Mouse (Mus musculus): ENCODE data around the gene Nrg4. TPM values are rescaled to one million over a fixed set of nuclear protein-coding genes. Genes with fewer than 3 reads are reported as not detected.
"Not testable (repeated sequence)": the region's sequence is repeated elsewhere in the genome, so short reads cannot be mapped to it uniquely, and the experiment has no call there.

Gene Nrg4
- total RNA-seq, 2 experiments from 2014 or later: 0.33 to 0.45 TPM

DNA sequence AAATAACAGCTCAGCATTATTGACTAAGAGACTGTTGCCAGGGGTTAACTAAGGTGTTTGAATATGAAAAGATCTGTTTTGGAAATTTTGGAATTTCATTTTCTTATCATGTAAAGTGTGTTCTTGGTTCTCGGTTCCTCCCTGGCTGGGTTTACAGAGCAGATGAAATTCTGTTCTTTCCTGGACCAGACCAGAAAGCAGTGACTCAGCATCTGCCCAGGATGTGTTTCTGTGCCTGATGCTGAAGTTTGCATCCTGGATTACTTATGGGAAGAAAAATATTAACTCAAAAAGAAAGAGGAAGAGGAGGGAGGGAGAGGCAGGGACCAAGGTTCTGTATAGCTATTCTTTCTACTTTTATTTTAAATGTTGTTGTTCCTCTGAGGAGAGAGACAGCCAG, 72.8 kb downstream of the Nrg4 start:
- DNase-seq (ENCODE audit: low spot score in 2 of 2): no peak

DNA sequence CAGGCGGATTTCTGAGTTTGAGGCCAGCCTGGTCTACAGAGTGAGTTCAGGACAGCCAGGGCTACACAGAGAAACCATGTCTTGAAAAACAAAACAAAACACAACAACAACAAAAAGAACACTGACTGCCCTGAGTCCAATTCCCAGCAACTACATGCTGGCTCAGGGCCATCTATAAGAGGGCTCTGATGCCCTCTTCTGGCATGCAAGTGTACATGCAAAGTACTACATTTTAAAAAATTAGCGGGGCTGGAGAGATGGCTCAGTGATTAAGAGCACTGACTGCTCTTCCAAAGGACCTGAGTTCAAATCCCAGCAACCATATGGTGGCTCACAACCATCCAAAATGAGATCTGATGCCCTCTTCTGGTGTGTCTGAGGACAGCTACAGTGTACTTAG, 74.5 kb downstream of the Nrg4 start:
- not testable (repeated sequence) for DNase-seq (ENCODE audit: low spot score in 2 of 2)

DNA sequence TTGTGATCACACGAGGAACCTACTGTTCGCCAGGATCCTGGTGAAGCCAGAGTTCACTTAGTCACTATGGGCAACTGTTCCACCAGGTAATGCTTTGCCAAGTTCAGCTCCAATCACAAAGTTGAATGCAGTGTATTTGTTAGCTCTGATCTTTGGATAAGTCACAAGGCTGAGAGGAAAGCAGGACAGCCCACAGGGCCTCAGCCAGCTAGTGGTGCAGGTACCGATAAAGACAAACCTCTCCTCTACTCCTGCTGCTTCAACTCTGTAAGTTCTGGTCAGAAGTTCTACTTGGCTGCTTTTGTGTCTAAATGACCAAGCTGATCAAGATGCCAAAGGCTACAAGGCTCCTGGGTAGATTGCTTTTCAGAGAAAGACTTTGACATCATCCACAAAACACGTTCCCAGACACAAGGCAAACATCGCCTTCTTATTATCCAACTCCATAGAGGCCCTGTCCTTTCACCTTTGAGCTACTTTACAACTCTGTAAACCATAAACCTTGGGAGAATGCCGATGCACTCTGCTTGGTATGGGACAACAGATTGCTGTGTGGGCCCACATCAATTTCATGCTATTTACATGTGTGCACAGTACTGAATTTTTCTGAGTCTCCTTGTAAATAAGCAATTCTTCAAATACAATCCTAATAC, 75.9 kb downstream of the Nrg4 start:
- DNase-seq (ENCODE audit: low spot score in 2 of 2): no peak

DNA sequence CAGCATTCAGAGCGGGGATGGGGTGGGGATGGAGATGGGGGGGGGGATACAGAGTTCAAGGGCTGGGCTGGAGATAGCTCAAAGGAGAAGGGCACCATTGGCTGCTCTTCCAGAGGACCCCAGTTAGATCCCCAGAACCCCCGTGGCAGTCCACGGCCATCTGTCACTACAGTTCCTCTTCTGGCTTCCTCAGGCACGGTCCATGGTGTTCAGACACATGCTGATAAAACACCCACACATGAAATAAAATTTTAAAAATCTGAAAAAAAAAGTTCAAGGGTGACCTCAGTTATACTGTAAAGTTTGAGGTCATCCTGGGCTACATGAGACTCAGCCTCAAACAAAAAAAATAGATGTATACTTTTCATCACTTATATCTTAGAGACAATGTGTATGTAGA, 78.2 kb downstream of the Nrg4 start:
- DNase-seq (ENCODE audit: low spot score in 2 of 2): no peak

DNA sequence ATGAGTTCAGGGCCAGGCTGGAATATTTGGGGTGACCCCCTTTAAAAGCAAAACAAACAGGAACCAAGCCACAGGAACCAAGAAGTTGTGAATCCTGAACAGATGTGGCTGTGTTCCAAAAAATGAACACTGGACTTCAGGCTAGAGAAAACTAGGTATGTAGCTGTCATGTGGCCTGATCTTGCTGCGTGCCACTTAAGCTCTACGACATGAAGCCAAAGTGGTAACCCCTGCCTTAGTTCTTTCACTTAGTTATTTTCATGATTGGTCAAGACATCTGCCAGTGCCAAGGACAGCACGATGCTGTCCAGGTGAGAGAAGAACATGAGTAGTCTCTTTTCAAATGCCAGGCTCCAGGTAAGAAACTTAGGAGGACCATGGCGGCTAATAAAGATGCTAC, 79.7 kb downstream of the Nrg4 start:
- DNase-seq (ENCODE audit: low spot score in 2 of 2): no peak

DNA sequence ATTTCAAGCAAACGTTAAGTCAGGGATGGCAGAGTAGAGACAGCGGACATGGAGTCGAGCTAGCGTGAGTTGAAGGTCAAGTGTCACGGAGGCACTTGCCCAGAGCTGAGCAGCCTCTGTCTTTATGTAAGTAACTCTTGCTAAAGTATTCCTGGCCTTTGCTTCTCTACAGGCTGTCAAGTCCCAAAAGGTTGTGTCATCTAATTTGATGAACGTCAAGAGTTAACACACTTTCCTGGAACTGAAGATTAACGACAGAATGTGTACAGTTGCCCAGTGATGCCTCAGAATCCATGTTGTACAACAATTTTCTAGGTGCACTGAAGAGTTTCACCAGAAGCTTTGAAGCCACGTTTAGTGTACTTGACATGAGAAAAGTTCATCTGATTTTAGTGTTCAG, 80.2 kb downstream of the Nrg4 start:
- no peak for DNase-seq (ENCODE audit: low spot score in 2 of 2)

DNA sequence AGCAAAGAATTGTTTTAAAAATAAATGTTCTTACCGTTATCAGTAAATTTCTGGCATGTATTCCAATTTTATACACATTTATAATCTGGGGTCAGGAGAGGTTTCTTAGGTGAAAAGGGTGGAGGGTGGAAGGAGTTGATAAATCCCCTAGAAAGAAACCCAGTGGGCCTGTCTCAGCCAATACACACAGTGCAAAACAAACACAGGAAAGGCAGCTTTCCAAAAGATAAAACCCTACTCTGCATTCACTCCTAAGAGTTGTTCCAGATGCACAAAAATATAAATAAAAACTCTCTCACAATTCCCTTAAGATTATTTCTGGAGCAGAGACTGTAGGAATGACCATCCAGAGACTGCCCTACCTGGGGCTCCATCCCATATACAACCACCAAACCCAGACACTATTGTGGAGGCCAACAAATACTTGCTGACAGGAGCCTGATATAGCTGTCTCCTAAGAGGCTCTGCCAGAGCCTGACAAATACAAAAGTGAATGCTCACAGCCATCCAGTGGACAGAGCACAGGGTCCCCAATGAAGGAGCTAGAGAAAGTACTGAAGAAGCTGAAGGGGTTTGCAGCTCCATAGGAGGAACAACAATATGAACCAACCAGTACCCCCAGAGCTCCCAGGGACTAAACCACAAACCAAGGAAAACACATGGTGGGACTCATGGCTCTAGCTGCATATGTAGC, 81.4 kb downstream of the Nrg4 start:
- not testable (repeated sequence) for DNase-seq (ENCODE audit: low spot score in 2 of 2)

DNA sequence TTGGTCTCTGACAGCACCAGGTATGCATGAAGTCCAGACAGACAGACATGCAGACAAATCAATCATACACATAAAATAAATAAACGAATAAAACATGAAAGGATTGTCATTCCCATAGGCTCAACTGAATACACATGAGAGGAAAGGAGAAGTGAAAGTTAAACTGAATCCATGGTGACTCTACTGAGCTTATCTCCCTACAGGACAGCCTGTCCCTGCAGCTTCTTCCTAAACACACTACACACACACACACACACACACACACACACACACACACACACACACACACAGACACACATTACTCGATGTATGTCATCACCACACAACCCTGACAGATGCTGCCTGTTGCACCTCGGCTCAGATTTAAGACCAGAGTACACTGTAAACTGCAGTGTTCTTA, 82.6 kb downstream of the Nrg4 start:
- no peak for DNase-seq (ENCODE audit: low spot score in 2 of 2)

DNA sequence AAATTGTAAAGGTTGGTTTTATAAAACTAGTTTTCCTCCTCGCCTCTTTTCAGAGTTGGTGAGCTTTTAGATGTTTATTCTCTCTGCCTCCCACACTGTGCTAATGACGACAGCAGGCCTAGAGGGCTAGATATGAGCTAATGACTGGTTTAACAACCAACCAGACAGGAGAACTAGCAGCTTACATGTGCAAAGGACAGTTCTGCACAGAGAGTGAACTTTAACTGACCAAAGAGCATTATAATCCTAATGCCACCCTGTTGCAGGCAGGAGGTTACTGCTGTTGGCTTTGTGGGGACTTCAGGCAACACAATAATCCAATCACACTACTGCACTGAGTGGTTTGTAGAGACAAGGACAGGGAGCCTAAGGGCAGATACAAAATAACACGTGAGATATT, 83.4 kb downstream of the Nrg4 start:
- DNase-seq (ENCODE audit: low spot score in 2 of 2): no peak

DNA sequence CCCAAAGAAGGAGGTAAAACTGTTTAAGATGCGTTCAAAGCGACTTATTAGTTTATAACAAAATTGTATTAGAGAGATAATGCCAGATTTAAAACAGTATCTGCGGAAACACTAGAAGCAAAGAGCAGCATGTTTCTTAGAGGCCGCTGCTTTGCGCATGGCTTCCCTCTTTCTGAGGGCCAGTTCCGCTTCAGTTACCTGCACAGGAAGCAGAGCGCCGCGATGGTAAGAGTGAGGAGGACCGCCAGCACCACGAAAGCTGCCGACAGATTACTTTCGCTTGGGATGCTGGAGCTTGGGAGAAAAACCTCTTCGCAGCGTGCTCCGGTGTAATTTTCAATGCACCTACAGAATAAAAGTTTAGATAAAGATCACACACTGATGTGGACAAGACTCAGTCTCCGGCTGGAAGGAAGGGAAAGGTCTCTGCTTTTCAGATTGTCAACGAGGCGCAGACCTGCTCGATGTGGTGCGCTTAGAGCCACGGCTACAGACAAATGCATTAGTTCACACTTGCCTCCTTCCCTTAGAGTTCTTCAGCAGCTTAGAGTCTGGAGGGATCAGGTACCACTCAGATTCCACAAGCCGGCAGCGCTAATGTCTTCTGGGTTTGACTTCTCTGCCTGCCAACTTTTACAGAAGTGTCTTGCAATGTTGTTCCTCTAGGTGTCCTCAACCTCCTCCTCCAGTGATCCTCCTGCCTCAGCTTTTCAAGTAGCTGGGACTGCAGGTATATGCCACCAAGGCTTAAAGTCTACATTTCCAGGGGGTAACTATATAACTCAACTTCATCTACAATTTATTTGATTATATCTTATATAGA, 84.6 kb downstream of the Nrg4 start:
- DNase-seq (ENCODE audit: low spot score in 2 of 2): no peak

DNA sequence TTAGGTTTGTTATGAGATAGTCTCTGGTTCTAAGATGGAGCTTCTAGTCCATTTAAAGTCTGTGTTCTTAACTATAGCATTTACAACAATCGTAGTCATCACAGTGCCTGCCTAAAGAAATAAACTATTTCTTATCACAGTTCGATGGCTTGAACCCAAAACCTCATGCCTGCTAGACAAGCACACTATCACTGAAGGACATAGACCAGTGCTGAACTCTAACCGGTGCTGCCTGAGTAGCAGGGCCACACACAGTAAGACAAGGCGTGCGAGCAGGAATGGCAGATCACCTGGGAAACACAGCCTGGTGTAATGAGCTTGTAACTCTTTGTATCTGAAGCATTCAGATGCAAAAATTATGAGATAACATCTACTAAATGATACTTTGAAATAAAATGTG, 85.8 kb downstream of the Nrg4 start:
- DNase-seq (ENCODE audit: low spot score in 2 of 2): no peak

DNA sequence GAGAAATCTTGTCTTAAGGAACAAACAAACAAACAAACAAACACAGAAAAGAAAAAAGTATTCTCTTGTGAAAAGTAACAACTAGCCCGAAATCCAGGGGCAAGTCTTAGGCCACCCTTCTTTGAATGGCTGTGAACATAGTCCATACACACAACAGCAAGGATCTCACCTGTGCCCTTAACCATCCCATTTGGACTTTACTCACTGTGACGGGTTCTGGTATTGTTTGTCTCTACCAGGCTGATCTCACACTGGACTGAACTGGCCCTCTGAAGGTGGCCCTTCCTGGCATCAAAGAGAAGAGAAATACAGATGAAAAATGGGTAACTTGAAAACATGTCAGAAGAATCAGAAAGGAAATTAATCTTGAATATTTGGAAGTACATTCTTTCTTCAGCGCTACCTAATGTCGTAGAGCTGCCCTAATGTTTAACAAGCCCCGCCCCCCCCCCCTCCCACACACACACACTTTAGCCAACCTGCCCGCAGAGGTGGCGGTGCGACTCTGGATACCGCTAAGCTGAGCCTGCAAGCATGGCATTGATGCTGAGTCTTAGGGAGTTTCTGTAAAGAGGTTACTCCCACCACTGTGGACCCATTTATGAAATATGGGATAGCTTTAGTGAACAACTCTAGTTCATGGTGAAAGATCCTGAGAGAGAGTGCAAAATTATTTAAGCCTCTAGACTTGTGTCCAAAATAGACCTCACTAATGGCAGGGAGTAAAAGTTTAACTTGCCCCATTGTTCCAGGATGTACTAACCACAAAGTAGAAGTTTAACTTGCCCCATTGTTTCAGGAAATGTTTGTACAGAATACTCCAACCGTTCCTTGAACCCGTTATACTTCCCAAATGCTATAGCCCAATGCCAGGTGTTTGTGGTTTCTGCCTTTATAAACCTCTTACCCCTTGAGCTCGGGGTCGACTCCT, 90.1 kb downstream of the Nrg4 start:
- DNase-seq (ENCODE audit: low spot score in 2 of 2): no peak

DNA sequence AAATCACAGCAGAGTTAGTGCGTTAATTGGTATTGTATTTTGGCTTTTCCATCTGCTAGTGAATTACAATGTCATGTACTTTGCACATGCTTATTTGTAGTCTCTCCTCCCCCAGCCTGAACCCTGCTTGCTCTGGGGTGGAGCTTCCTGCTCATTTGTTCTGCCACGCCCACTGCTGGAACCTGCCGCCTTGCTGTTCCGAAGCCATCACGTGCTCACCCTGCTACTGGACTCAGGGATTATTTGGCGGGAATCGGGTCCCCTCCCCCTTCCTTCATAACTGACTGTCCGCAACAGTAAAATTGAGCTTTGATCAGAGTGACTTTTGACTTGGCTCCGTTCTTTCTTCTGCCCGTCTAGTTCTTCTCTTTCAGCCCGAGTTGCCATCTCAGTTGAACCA, 93.6 kb downstream of the Nrg4 start:
- DNase-seq (ENCODE audit: low spot score in 2 of 2): not testable (repeated sequence)

DNA sequence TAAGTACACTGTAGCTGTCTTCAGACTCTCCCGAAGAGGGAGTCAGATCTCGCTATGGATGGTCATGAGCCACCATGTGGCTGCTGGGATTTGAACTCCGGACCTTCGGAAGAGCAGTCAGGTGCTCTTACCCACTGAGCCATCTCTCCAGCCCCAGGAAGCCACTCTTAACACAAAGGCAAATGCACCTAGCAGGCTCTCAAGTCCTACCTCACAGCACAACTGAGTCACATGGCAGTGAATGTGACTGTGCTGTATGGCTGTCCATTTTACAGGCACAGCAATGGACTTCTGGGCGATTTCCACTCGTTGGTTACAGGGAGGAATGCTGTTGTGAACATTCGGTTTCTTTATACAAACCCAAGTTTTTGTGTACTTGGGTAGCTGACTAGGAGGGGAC, 94.1 kb downstream of the Nrg4 start:
- no peak for DNase-seq (ENCODE audit: low spot score in 2 of 2)

DNA sequence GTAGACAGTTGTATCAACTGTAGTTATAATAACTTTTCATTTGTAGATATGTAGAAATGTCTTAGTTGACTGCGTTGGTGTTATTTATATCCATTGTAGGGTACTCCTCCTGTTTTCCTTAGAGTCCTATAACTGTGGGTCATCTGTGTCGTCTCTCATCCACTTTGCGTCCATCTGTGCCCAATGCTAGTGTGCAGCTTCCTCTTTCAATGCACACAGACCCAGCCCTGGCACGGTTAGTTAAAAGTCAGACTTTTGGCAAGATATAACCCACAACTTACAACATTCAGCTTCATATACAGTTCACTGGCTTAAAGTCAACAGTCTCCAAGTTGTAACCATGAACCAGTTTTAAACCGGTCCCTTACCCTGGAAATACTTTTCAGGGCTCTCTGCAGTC, 94.5 kb downstream of the Nrg4 start:
- DNase-seq (ENCODE audit: low spot score in 2 of 2): no peak

DNA sequence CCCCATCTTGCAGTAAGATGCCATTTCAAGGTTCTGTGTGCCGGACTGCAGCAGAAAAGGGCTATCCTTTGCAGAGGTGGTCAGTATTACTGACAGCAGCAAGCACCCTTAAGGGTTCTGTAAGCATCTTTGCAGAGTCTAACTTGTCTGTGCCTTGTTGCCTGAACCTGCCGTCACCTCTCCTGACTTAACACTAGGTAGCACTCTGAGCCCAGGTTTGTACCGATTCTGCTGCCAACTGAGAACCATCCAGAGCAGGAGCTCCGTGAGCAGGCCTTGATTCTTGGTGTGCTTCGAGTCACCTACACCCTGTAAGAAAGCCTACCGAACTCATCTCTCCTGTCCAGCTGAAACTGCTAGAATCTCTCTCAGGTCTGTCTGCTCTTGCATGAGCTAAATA, 95.1 kb downstream of the Nrg4 start:
- DNase-seq (ENCODE audit: low spot score in 2 of 2): no peak

DNA sequence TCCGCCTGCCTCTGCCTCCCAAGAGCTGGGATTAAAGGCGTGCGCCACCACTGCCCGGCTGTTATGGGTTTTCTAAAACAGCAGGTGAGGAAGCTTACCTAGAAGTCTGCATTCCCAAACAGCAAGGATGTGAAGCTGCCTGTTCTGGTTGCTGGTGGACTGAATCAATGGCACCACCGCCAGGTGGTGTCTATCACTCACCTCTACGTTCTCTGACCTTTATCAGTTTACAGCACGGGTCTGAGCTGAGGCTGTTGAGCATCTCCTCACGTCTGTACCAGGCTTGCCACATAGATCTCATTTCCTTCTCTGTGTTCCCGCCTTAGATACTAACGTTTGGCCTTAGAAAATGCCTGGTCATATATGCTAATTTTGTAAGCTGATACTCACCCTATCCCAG, 97.6 kb downstream of the Nrg4 start:
- DNase-seq (ENCODE audit: low spot score in 2 of 2): no peak

DNA sequence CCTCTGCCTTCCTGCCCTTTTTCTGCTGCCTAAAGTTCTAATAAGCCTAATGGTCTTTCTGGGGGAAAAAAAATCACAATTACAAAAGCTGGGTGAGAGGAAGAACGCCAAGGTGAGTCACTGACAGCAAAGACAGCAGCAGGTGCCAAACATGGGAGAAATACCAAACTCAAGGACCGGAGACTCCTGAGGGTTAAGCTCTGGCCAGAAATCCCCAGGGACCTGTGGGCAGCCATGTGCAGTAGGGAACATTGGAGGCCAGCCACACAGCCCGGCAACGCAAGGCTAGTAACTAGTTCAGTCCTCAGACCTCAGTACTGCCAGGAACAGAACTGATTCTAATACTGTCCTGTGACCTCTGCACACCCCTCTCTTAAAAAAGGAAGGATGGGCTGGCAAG, 98.5 kb downstream of the Nrg4 start:
- no peak for DNase-seq (ENCODE audit: low spot score in 2 of 2)

DNA sequence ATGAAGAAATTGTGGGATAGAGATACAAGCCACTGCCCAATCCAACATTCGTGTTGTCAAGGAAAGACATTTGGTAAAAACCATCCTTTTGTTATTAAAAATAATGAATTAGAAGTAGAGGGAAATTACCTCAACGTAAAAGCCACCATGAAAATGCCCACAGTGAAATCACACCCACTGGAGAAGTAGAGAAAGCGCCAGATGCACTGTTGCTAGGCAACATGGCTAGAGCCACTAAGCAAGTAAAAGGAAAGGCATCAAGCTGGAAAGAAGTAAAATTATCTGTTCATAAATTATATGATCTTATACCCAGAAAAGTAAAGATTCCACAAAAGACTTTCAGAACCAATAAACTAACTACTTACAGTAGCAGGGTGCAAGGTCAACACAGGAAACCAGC, 100.4 kb downstream of the Nrg4 start:
- DNase-seq (ENCODE audit: low spot score in 2 of 2): peak; percentile 37 to 65

DNA sequence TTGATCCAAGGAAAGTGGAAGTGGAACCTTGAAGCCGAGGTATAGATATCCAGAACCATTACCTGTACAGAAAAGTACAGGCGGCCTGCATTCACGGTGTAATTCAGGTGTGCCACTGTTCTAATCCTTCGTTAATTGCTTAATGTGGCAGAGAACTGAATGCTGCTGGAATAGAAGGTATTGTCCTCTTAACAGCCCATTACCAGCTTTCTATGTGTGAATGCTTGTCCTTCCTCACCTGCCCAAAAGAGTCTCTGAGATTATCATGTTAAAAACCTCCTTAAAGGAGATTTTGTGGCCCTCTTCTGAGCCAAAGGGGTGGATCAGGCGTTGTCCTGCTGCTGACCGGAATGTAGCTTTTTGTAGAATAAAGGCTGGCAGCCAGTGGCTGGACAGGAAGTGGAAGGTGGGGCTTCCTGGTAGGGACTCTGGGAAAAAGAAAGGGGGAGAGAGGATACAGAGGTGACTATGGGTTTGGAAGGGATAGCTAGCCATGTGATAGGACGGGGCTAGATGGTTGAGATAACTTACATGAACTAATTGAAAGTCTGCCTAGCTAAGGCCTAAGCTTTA, 101.4 kb downstream of the Nrg4 start:
- no peak for DNase-seq (ENCODE audit: low spot score in 2 of 2)

DNA sequence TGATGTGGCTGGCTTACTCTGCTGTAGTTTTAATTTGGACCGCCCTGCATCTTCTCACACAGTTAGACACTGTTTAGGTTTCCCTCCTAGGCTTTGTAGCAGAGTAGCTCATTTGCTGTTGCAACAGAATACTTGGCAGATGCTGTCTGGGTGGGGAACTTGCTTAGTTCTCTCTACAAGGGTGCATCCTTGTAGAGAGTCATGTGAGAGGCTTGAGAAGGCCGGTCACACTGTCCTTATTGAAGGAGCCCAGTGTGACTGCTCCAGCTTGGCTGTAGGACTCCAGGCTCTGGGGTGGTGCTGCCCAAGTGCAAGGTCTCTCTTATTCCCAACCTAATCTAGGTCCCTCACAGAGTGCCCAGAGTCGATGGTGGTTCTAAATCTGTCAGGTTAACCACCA, 109.3 kb downstream of the Nrg4 start:
- no peak for DNase-seq (ENCODE audit: low spot score in 2 of 2)

Measured in layer of hippocampus, adult 18-20 months (tissue).